Mouse (Mus musculus) liver, embryonic 14.5 days (tissue): Measurements from ENCODE around the gene Lpxn.

ENCODE experiments used
- CTCF ChIP-seq: IDR thresholded peaks from 2 replicates; pipeline ENCODE4 v1.5.1; 2016; ENCODE audit warnings: antibody characterized with exemption, low read depth, control low read depth
- EP300 ChIP-seq: IDR thresholded peaks from 2 replicates; pipeline ENCODE4 v1.6.1; 2016; ENCODE audit warnings: antibody characterized with exemption, low read depth

DNA sequence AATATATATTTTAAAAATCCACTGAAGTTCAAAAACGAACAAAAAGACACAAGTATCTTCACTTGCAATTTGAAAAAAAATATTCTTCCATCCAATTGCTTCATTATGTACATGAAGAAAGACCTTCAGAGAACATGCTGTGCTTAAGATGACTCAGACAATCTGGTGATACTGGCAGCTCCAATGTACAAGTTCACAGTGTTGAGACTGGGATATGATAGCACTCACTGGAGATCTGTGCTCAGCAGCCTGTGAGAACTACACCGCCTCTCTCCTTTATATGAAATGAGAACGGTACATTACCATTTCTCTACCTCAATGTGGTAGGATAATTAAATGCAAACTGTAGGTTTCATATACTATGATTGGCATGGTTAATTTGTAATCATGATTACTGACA lies 6.8 kb downstream of the Lpxn start:
- TF ChIP-seq EP300 = no peak
- TF ChIP-seq CTCF = no peak
